Mouse (Mus musculus): ENCODE results near the gene Snx18. TPM values are rescaled to one million over a fixed set of nuclear protein-coding genes. Genes with fewer than 3 reads are reported as not detected.

Snx18 gene
- polyA plus RNA-seq, 1 experiment from 2014 or later = 15.3 TPM

DNA sequence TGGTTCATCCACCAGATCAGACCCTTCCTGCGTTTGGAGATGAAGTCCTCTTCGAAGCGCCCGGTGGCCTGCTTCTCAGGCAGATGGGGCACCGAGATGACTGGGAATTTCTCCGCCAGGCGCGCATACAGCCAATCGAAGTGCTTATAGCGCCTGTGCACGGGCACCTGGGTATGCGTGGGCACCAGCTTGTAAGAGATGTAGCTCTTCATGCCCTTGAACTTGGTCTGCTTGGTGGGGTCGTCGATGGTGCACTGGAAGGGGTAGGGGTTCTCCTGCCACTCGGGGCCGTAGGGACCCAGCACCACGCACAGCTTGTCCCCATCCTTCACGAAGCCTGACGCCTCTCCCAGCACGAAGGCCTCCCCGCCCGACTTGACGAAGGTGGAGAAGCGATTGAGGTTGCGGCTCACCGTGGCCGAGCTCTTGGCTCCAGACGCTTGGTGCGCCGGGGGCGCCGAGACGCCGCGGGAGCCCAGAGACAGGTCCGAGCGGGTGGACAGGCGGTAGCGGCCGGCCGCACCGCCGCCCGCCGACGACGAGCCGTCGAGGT is 950 bp downstream of the Snx18 start:
- Histone ChIP-seq H3K4me3 (ENCODE audit: low read length) (peak overlapping the region; percentile 79), H3K36me3 (ENCODE audit: control insufficient read depth, insufficient read depth, low read length) (no peaks in the 10 kb centered on the region), H3K4me2 (ENCODE audit: low read depth, low read length) (peak overlapping the region; percentile 79), H3K27ac (ENCODE audit: low read length) (peak overlapping the region; percentile 84), H3K4me1 (replicated peaks; ENCODE audit: control insufficient read depth, insufficient read depth, low read length) (peaks cover 45% of the 10 kb centered on the region), H3K27me3 (ENCODE audit: control insufficient read depth, insufficient read depth, low read depth, low read length) (no peaks in the 10 kb centered on the region), H3K9me3 (ENCODE audit: control insufficient read depth, low read length) (no peaks in the 10 kb centered on the region), H3K9ac (ENCODE audit: low read length) (peak overlapping the region; percentile 95)
- WGBS = 8% methylated on average over 36 of the region's 49 CpGs
- 0 out of 2 replicates have a peak, but pooled peaks have one; percentile 1 for ATAC-seq (ENCODE audit: low read depth)

DNA sequence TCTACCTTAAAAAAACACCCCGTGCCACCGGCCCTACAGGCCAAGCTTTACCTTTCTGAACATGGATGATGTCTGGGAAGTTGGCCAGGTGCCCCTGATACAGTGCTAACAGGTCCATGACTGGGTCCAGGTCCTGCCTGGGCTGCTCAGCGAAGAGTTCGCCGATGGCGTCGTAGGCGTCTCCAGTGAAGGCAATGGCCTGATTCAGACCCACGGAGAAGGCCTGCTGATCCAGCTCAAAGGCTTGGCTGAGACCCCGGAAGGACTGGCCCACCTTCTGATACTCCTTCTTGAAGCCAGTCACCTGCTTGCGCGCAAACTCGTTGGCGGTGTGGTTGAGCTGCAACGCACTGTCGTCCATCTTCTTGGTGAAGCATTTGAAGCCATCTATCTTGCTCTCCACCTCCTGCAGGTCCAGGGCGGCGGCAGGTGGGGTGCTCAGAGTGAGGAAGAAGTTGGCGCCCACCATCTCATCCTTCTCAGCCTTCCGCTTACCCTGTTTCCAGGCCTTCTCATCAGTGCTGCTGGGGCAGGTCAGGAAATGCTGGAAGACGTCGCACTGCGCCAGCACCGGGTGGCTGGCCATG is 1.5 kb downstream of the Snx18 start:
- no peaks in the 10 kb centered on the region for H3K27me3 ChIP-seq (ENCODE audit: control insufficient read depth, insufficient read depth, low read depth, low read length)
- H3K36me3 ChIP-seq (ENCODE audit: control insufficient read depth, insufficient read depth, low read length) = no peaks in the 10 kb centered on the region
- 50% methylated on average over 24 of the region's 24 CpGs for WGBS
- H3K4me3 ChIP-seq (ENCODE audit: low read length) = peak overlapping the region; percentile 79
- H3K4me1 ChIP-seq (replicated peaks; ENCODE audit: control insufficient read depth, insufficient read depth, low read length) = peaks cover 45% of the 10 kb centered on the region
- no peak overlapping the region for H3K27ac ChIP-seq (ENCODE audit: low read length)
- H3K9me3 ChIP-seq (ENCODE audit: control insufficient read depth, low read length) = no peaks in the 10 kb centered on the region
- ATAC-seq (ENCODE audit: low read depth) = no peak
- peak overlapping the region; percentile 95 for H3K9ac ChIP-seq (ENCODE audit: low read length)
- peak overlapping the region; percentile 79 for H3K4me2 ChIP-seq (ENCODE audit: low read depth, low read length)

DNA sequence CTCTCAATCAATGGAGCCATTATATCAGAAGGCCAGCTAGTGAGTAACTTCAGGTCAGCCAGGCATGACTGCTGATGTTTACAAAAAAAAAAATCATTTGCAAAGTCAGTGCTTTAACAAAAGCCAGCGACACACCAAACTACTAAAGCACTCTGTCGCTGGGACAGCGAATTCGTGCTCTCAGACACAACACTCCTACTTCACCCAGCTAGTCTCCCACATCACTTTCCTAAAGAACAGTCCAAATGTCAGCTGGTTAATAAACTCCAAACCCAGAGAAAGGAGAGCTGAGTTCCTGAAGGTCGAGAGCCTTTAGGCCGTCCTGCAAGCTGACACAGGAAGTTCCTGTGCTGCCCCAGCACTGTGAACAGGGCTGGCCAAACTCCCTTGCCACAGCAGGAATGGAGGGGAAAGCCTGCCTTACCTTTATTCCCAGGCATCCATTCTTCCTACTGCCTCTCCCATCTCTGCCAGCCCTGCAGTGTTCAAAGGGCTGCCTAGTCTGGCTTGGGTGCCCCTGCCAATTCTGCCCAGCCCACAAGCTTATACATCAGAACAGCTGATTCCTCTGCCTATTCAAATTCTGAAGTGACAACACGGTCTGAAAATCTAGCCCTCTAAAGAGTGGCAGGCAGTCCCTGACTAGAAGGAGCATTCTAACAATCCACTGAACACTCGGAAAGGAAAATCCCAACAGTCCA is 2.2 kb downstream of the Snx18 start:
- WGBS = 4% methylated on average over 8 of the region's 8 CpGs
- H3K9ac ChIP-seq (ENCODE audit: low read length) = peak overlapping the region; percentile 95
- peak overlapping the region; percentile 79 for H3K4me3 ChIP-seq (ENCODE audit: low read length)
- peak overlapping the region; percentile 79 for H3K4me2 ChIP-seq (ENCODE audit: low read depth, low read length)
- peaks cover 47% of the 10 kb centered on the region for H3K4me1 ChIP-seq (replicated peaks; ENCODE audit: control insufficient read depth, insufficient read depth, low read length)
- peak overlapping the region; percentile 55 for H3K27ac ChIP-seq (ENCODE audit: low read length)
- H3K27me3 ChIP-seq (ENCODE audit: control insufficient read depth, insufficient read depth, low read depth, low read length) = no peaks in the 10 kb centered on the region
- ATAC-seq (ENCODE audit: low read depth) = no peak
- H3K36me3 ChIP-seq (ENCODE audit: control insufficient read depth, insufficient read depth, low read length) = no peaks in the 10 kb centered on the region
- no peaks in the 10 kb centered on the region for H3K9me3 ChIP-seq (ENCODE audit: control insufficient read depth, low read length)

DNA sequence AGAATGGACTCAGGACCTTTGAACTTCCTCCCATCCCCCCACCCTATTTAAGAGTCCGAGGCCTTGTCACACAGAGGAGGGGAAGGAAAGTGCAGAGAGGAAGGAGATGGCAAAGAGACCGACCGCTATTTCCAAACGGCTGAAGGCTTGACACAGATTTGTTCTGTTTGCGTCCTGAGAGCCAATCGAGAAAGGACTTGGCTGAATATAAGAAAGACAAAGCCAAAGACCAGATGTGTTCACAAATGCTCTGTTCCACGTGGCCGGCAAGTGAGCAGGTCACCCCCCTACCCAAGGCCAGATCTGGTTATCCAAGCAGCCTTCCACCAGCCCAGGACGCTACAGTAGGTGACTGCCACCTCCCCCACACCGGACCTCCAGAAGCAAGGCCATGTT is 2.8 kb downstream of the Snx18 start:
- Histone ChIP-seq H3K27ac (ENCODE audit: low read length) (peak overlapping the region; percentile 55), H3K27me3 (ENCODE audit: control insufficient read depth, insufficient read depth, low read depth, low read length) (no peaks in the 10 kb centered on the region), H3K36me3 (ENCODE audit: control insufficient read depth, insufficient read depth, low read length) (no peaks in the 10 kb centered on the region), H3K4me1 (replicated peaks; ENCODE audit: control insufficient read depth, insufficient read depth, low read length) (peaks cover 52% of the 10 kb centered on the region), H3K9me3 (ENCODE audit: control insufficient read depth, low read length) (no peaks in the 10 kb centered on the region), H3K4me2 (ENCODE audit: low read depth, low read length) (peak overlapping the region; percentile 79), H3K9ac (ENCODE audit: low read length) (peak overlapping the region; percentile 95), H3K4me3 (ENCODE audit: low read length) (peak overlapping the region; percentile 79)
- no peak for ATAC-seq (ENCODE audit: low read depth)
- WGBS = under 1% methylated on average over 10 of the region's 10 CpGs

DNA sequence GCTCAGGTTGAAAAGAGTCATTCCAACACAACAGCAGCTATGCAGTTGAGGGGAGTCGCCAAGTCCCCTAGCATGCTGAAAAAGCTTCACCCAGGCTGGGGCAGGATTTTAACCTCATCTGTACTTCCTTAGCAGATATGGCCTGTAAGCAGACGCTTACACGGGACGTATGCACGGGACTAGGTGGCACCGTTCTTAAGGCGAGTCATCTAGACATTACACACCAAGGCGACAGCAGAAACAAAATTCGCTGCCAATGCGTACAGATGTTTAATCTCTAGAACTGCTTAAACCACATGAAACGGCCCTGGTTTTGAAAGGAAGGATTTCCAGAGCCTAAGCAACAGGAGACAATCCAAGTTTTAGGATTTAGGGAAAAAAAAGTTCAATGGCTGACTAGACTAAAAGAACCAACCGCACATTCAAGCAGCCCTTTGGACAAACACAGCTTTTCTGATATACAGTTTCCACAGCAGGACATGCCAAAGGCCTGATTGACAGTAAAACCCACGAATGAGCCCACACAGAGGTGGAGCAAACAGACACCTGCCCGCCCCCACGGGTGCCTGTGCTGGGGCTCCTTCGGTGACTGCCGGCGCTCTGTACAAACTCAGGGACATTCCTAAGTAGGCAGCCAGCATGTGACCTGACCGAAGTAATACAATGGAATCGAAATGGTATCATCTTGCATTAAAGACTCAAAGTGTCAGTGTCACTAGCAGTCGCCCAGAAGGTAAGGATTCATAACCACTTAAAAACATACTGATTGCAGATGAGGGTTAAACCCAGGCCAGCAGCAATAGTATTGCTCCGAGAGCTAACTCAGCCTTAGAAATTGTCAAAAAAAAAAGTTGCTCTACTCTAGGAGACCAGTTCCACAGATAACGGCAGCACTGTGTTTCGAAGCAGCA is 3.5 kb downstream of the Snx18 start:
- H3K4me3 ChIP-seq (ENCODE audit: low read length) = peak overlapping the region; percentile 79
- H3K9me3 ChIP-seq (ENCODE audit: control insufficient read depth, low read length) = no peaks in the 10 kb centered on the region
- peak overlapping the region; percentile 79 for H3K4me2 ChIP-seq (ENCODE audit: low read depth, low read length)
- 8% methylated on average over 24 of the region's 24 CpGs for WGBS
- no peaks in the 10 kb centered on the region for H3K36me3 ChIP-seq (ENCODE audit: control insufficient read depth, insufficient read depth, low read length)
- H3K9ac ChIP-seq (ENCODE audit: low read length) = peak overlapping the region; percentile 95
- peak; percentile 44 for ATAC-seq (ENCODE audit: low read depth)
- H3K4me1 ChIP-seq (replicated peaks; ENCODE audit: control insufficient read depth, insufficient read depth, low read length) = peaks cover 57% of the 10 kb centered on the region
- no peaks in the 10 kb centered on the region for H3K27me3 ChIP-seq (ENCODE audit: control insufficient read depth, insufficient read depth, low read depth, low read length)
- H3K27ac ChIP-seq (ENCODE audit: low read length) = peak overlapping the region; percentile 55

DNA sequence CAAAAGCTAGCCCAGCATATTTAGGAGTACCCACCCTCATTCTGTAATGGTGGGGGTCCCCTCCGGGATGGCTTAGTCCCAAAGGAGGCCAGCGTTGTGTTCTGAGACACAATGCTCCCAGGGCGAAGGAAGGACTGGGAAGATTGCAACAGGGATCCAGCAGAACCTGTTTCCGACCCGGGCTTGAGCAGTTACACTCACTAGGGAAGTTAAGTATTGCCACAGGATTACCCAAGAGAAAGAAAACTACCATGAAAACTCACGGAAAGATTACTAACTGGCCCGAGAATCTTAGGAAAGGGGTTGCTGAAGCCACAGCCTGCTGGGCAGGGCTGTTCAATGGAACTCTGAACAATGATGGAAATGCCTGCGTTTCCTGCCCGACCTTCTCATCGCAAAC is 4.5 kb downstream of the Snx18 start:
- H3K9ac ChIP-seq (ENCODE audit: low read length) = 0 out of 2 replicates have a peak overlapping the region, but pooled peaks have one; percentile 27
- H3K9me3 ChIP-seq (ENCODE audit: control insufficient read depth, low read length) = no peaks in the 10 kb centered on the region
- WGBS = 46% methylated on average over 10 of the region's 10 CpGs

DNA sequence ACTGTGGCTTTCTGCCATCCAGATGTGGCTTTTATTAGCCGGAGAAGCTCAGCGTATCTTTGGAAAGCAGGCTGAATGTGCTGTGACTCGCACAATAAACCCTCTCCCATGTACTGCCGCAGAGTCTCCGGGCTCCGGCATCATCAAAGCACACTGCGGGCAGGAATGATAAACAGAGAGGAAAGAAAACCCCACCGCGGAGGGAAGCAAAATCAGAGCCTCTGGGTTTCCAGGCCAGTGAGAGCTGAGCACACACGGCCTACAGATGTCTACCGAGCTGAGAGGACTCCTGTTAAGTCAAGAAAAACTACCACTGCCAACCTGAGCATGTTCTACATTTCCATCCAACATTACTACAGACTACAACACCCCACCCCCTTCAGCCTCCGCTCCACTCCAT is 5.0 kb downstream of the Snx18 start:
- WGBS = 16% methylated on average over 12 of the region's 12 CpGs
- Histone ChIP-seq H3K36me3 (ENCODE audit: control insufficient read depth, insufficient read depth, low read length) (no peaks in the 10 kb centered on the region), H3K4me1 (replicated peaks; ENCODE audit: control insufficient read depth, insufficient read depth, low read length) (peaks cover 65% of the 10 kb centered on the region), H3K27me3 (ENCODE audit: control insufficient read depth, insufficient read depth, low read depth, low read length) (no peaks in the 10 kb centered on the region), H3K27ac (ENCODE audit: low read length) (no peak overlapping the region), H3K9ac (ENCODE audit: low read length) (peak overlapping the region; percentile 27; the same call in 1 of the 2 replicates), H3K4me2 (ENCODE audit: low read depth, low read length) (peak overlapping the region; percentile 79), H3K9me3 (ENCODE audit: control insufficient read depth, low read length) (no peaks in the 10 kb centered on the region), H3K4me3 (ENCODE audit: low read length) (peak overlapping the region; percentile 25)
- no peak for ATAC-seq (ENCODE audit: low read depth)

More for the DNA sequence above, 4.5 kb downstream of the Snx18 start:
- H3K27ac ChIP-seq (ENCODE audit: low read length) = no peak overlapping the region
- no peak for ATAC-seq (ENCODE audit: low read depth)
- H3K4me3 ChIP-seq (ENCODE audit: low read length) = peak overlapping the region; percentile 25
- no peaks in the 10 kb centered on the region for H3K36me3 ChIP-seq (ENCODE audit: control insufficient read depth, insufficient read depth, low read length)
- peaks cover 63% of the 10 kb centered on the region for H3K4me1 ChIP-seq (replicated peaks; ENCODE audit: control insufficient read depth, insufficient read depth, low read length)
- H3K27me3 ChIP-seq (ENCODE audit: control insufficient read depth, insufficient read depth, low read depth, low read length) = no peaks in the 10 kb centered on the region
- H3K4me2 ChIP-seq (ENCODE audit: low read depth, low read length) = peak overlapping the region; percentile 79

DNA sequence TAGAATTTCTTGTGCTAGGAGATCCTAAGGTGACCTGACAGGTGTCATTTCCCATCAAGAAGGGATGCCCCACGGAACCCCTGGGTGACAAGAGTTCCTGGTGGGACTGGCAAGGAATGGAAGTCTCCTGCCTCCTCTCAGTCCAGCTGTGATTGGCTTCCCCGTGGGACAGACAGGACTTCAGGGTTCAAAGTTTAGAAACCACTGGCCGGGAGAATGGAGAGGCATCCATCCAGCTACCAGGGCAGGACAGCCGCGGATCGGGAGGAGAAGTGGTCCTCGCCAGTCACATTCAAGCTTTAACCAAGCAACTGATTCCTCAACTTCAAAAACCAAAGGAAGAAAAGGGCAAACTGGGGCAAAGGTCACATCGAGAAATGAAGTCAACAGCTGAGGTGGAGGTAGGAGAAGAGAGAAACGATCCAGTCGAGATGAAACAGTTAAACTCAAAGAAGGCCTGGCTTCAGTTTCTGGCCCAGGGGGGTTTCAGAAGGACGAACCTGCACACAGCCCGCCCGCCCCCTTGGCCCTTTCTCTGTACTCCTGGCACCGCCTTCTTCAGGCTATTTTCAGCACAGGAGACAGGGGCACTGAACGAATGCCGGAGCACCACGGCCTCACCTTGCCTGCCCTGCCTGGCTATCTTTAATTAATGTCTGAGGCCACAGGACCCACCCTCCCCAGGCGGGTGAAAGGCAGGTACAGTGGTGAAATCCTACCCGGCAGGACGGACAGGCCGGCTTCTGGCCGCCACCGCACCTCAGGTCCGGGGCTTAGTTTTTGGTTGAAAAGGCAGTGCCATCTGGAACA is 6.0 kb downstream of the Snx18 start:
- no peaks in the 10 kb centered on the region for H3K36me3 ChIP-seq (ENCODE audit: control insufficient read depth, insufficient read depth, low read length)
- 65% methylated on average over 24 of the region's 24 CpGs for WGBS
- H3K9me3 ChIP-seq (ENCODE audit: control insufficient read depth, low read length) = no peaks in the 10 kb centered on the region
- H3K4me1 ChIP-seq (replicated peaks; ENCODE audit: control insufficient read depth, insufficient read depth, low read length) = peaks cover 70% of the 10 kb centered on the region
- no peak for ATAC-seq (ENCODE audit: low read depth)
- no peaks in the 10 kb centered on the region for H3K27me3 ChIP-seq (ENCODE audit: control insufficient read depth, insufficient read depth, low read depth, low read length)
- H3K27ac ChIP-seq (ENCODE audit: low read length) = no peak overlapping the region
- peak overlapping the region; percentile 79; the same call in 1 of the 2 replicates for H3K4me2 ChIP-seq (ENCODE audit: low read depth, low read length)
- H3K4me3 ChIP-seq (ENCODE audit: low read length) = no peak overlapping the region
- peak overlapping the region; percentile 4; the same call in 1 of the 2 replicates for H3K9ac ChIP-seq (ENCODE audit: low read length)
